Mouse (Mus musculus) left cerebral cortex, postnatal 4 days (tissue): Measurements from ENCODE around the gene Jak3. TPM values are rescaled to one million over a fixed set of nuclear protein-coding genes. Genes with fewer than 3 reads are reported as not detected.

ENCODE experiments used
- DNase-seq: peaks from one replicate; pipeline ENCODE4 v3.0.0-alpha.2; 2022
- intact Hi-C: fragments of 180-260 bp; cut with DNase I; formaldehyde crosslinking; loops from one replicate; pipeline ENCODE4 v1.15.1; 2025
- total RNA-seq, 2 experiments: library from RNA; stranded (reverse); gene quantifications; 2 replicates each; pipeline ENCODE4 v1.2.3; 2021

Jak3 gene
- 1 to 10 TPM; 4.5 to 5.5 TPM for total RNA-seq

GRCm38 (mm10) chr8:71676020-71676741, at the start of gene Jak3:
Gene Jak3, plus strand, starts transcription at chr8:71676296.
- peak; percentile 64 for DNase-seq
- intact Hi-C loops, result no loop called here

GRCm38 (mm10) chr8:71626753-71627152, 49.3 kb upstream of the Jak3 start:
- intact Hi-C loops, result no loop called here
- no peak for DNase-seq

GRCm38 (mm10) chr8:71627265-71628099, 48.6 kb upstream of the Jak3 start:
- DNase-seq, result no peak
- intact Hi-C loops, result no loop called here

- no peak for DNase-seq
- intact Hi-C loops, result no loop called here
Measured at GRCm38 (mm10) chr8:71628396-71629095, 47.5 kb upstream of the Jak3 start.

GRCm38 (mm10) chr8:71629096-71629697, 46.9 kb upstream of the Jak3 start:
- intact Hi-C loops, result no loop called here

GRCm38 (mm10) chr8:71629781-71630212, 46.3 kb upstream of the Jak3 start:
- DNase-seq, result peak; percentile 53
- intact Hi-C loops, result no loop called here

More at GRCm38 (mm10) chr8:71629096-71629697, 46.9 kb upstream of the Jak3 start:
- DNase-seq, result peak; percentile 94

- DNase-seq, result no peak
- intact Hi-C loops, result no loop called here
Measured at GRCm38 (mm10) chr8:71630761-71631160, 45.3 kb upstream of the Jak3 start.

- DNase-seq, result no peak
- intact Hi-C loops, result no loop called here
Measured at GRCm38 (mm10) chr8:71631897-71632296, 44.2 kb upstream of the Jak3 start.

GRCm38 (mm10) chr8:71633164-71633563, 42.9 kb upstream of the Jak3 start:
- DNase-seq, result peak; percentile 51
- intact Hi-C loops, result no loop called here

GRCm38 (mm10) chr8:71633981-71634667, 42.0 kb upstream of the Jak3 start:
- DNase-seq, result peak; percentile 58
- intact Hi-C loops, result no loop called here

GRCm38 (mm10) chr8:71637149-71638095, 38.7 kb upstream of the Jak3 start:
- no peak for DNase-seq
- intact Hi-C loops, result no loop called here

- no peak for DNase-seq
- intact Hi-C loops, result no loop called here
Measured at GRCm38 (mm10) chr8:71638321-71638720, 37.8 kb upstream of the Jak3 start.

- intact Hi-C loops, result no loop called here
- no peak for DNase-seq
Measured at GRCm38 (mm10) chr8:71639318-71639717, 36.8 kb upstream of the Jak3 start.

- no peak for DNase-seq
- intact Hi-C loops, result no loop called here
Measured at GRCm38 (mm10) chr8:71645510-71645909, 30.6 kb upstream of the Jak3 start.

- no peak for DNase-seq
- intact Hi-C loops, result no loop called here
Measured at GRCm38 (mm10) chr8:71654600-71654999, 21.5 kb upstream of the Jak3 start.

GRCm38 (mm10) chr8:71657816-71658215, 18.3 kb upstream of the Jak3 start:
- intact Hi-C loops, result no loop called here

GRCm38 (mm10) chr8:71658515-71659049, 17.5 kb upstream of the Jak3 start:
- no peak for DNase-seq
- intact Hi-C loops, result no loop called here

More at GRCm38 (mm10) chr8:71657816-71658215, 18.3 kb upstream of the Jak3 start:
- DNase-seq, result no peak

GRCm38 (mm10) chr8:71659751-71660150, 16.3 kb upstream of the Jak3 start:
- peak; percentile 79 for DNase-seq
- intact Hi-C loops, result loop anchor here (10.0 kb wide), 1 partner anchor 95 kb away; the partner anchor contains the start of genes Nxnl1 and Slc27a1
